Mouse (Mus musculus) embryonic facial prominence, embryonic 13.5 days (tissue): ENCODE data around the gene Il1rapl2. TPM values are rescaled to one million over a fixed set of nuclear protein-coding genes. Genes with fewer than 3 reads are reported as not detected.

Source experiments
- ATAC-seq: fragments of 200-750 bp; cut with Nextera tagmentation; 2 replicates; pipeline ENCODE4 v1.8.0; 2017; ENCODE audit warnings: low read depth; ENCODE audit not compliant: insufficient number of reproducible peaks, insufficient read depth, low FRiP score, low TSS enrichment
- H3K27ac ChIP-seq: fragments of 300-500 bp; sonication (generic); 2 replicates; pipeline ENCODE4 v1.5.1; 2015; ENCODE audit warnings: moderate library complexity, mild to moderate bottlenecking, inconsistent platforms
- H3K27me3 ChIP-seq: fragments of 300-500 bp; sonication (generic); 2 replicates; pipeline ENCODE4 v1.6.1; 2015; ENCODE audit warnings: mild to moderate bottlenecking, inconsistent platforms
- H3K36me3 ChIP-seq: fragments of 300-500 bp; sonication (generic); 2 replicates; pipeline ENCODE4 v1.6.1; 2015; ENCODE audit warnings: mild to moderate bottlenecking, inconsistent platforms
- H3K4me1 ChIP-seq: fragments of 300-500 bp; sonication (generic); 2 replicates; pipeline ENCODE4 v1.6.1; 2015; ENCODE audit warnings: inconsistent platforms
- H3K4me2 ChIP-seq: fragments of 300-500 bp; sonication (generic); 2 replicates; pipeline ENCODE4 v1.6.1; 2015; ENCODE audit warnings: moderate library complexity, mild to moderate bottlenecking, inconsistent platforms
- H3K4me3 ChIP-seq: fragments of 300-500 bp; sonication (generic); 2 replicates; pipeline ENCODE4 v1.5.1; 2015; ENCODE audit warnings: mild to moderate bottlenecking, inconsistent platforms
- H3K9ac ChIP-seq: fragments of 300-500 bp; sonication (generic); 2 replicates; pipeline ENCODE4 v1.6.1; 2015; ENCODE audit warnings: mild to moderate bottlenecking, inconsistent platforms
- H3K9me3 ChIP-seq: fragments of 300-500 bp; sonication (generic); 2 replicates; pipeline ENCODE4 v1.6.1; 2016; ENCODE audit warnings: inconsistent platforms
- WGBS: fragments of 180-500 bp; shearing (Covaris S2); methylation state at CpG from one replicate; pipeline ENCODE4 v1.1.7; 2015; ENCODE audit warnings: mixed read lengths; 5-methylcytosine and 5-hydroxymethylcytosine counted together
- polyA plus RNA-seq: library from polyadenylated mRNA; unstranded; fragments of >200 nt; fragmentation: Nextera tagmentation; extraction: Ambion mirVana; gene quantifications from 2 replicates; pipeline ENCODE4 v1.2.1, GENCODE M21; 2015

The Il1rapl2 gene
- polyA plus RNA-seq, 1 experiment from 2014 or later: 1.1 TPM

- Histone ChIP-seq H3K27me3 (peaks cover 6% of the 10 kb centered on the region; the same call in 1 of the 2 replicates), H3K9ac (no peak overlapping the region), H3K4me2 (no peak overlapping the region), H3K36me3 (no peaks in the 10 kb centered on the region), H3K9me3 (no peaks in the 10 kb centered on the region), H3K27ac (no peak overlapping the region), H3K4me3 (no peak overlapping the region), H3K4me1 (no peaks in the 10 kb centered on the region)
- no peak for ATAC-seq
- WGBS: 55% methylated on average over 3 of the region's 3 CpGs
These were observed 239.1 kb downstream of the Il1rapl2 start for GRCm38 (mm10) chrX:137809526-137809925.

- Histone ChIP-seq H3K4me3 (no peak overlapping the region), H3K36me3 (no peaks in the 10 kb centered on the region), H3K27ac (no peak overlapping the region), H3K4me1 (no peaks in the 10 kb centered on the region), H3K27me3 (0 out of 2 replicates have a peak, but pooled peaks cover 6% of the 10 kb centered on the region), H3K4me2 (no peak overlapping the region), H3K9me3 (no peaks in the 10 kb centered on the region), H3K9ac (no peak overlapping the region)
- WGBS: 74% methylated on average over 1 of the region's 1 CpGs
- no peak for ATAC-seq
These were observed 241.7 kb downstream of the Il1rapl2 start for GRCm38 (mm10) chrX:137812151-137812550.

GRCm38 (mm10) chrX:137848936-137849335 is 278.5 kb downstream of the Il1rapl2 start:
- WGBS: 40% methylated on average over 3 of the region's 3 CpGs
- no peak overlapping the region for H3K9ac ChIP-seq
- no peak overlapping the region for H3K4me2 ChIP-seq
- H3K36me3 ChIP-seq: no peaks in the 10 kb centered on the region
- H3K27me3 ChIP-seq: no peaks in the 10 kb centered on the region
- ATAC-seq: no peak
- no peak overlapping the region for H3K4me3 ChIP-seq
- no peak overlapping the region for H3K27ac ChIP-seq
- no peaks in the 10 kb centered on the region for H3K9me3 ChIP-seq
- no peaks in the 10 kb centered on the region for H3K4me1 ChIP-seq

- no peak overlapping the region for H3K4me2 ChIP-seq
- no peak overlapping the region for H3K9ac ChIP-seq
- no peaks in the 10 kb centered on the region for H3K36me3 ChIP-seq
- no peak for ATAC-seq
- H3K9me3 ChIP-seq: no peaks in the 10 kb centered on the region
- H3K4me3 ChIP-seq: no peak overlapping the region
- H3K27me3 ChIP-seq: peaks cover 5% of the 10 kb centered on the region; the same call in 1 of the 2 replicates
- H3K27ac ChIP-seq: no peak overlapping the region
- no peaks in the 10 kb centered on the region for H3K4me1 ChIP-seq
These were observed 353.1 kb downstream of the Il1rapl2 start for GRCm38 (mm10) chrX:137923490-137923889.

GRCm38 (mm10) chrX:137926835-137927234 is 356.4 kb downstream of the Il1rapl2 start:
- H3K4me1 ChIP-seq: no peaks in the 10 kb centered on the region
- no peaks in the 10 kb centered on the region for H3K36me3 ChIP-seq
- no peak overlapping the region for H3K4me3 ChIP-seq
- no peak overlapping the region for H3K4me2 ChIP-seq
- ATAC-seq: no peak
- no peak overlapping the region for H3K9ac ChIP-seq
- 54% methylated on average over 2 of the region's 2 CpGs for WGBS
- no peaks in the 10 kb centered on the region for H3K9me3 ChIP-seq
- no peak overlapping the region for H3K27ac ChIP-seq
- H3K27me3 ChIP-seq: peaks cover 8% of the 10 kb centered on the region; the same call in 1 of the 2 replicates

GRCm38 (mm10) chrX:137947741-137948140 is 377.3 kb downstream of the Il1rapl2 start:
- ATAC-seq: no peak
- Histone ChIP-seq H3K9me3 (no peaks in the 10 kb centered on the region), H3K4me2 (no peak overlapping the region), H3K4me3 (no peak overlapping the region), H3K27ac (no peak overlapping the region), H3K27me3 (no peaks in the 10 kb centered on the region), H3K4me1 (no peaks in the 10 kb centered on the region), H3K36me3 (no peaks in the 10 kb centered on the region), H3K9ac (no peak overlapping the region)
- WGBS: 83% methylated on average over 1 of the region's 1 CpGs

- 89% methylated on average over 5 of the region's 5 CpGs for WGBS
- no peak for ATAC-seq
- H3K4me1 ChIP-seq: no peaks in the 10 kb centered on the region
These were observed 400.9 kb downstream of the Il1rapl2 start for GRCm38 (mm10) chrX:137971306-137971705.

GRCm38 (mm10) chrX:138043113-138043512 is 472.7 kb downstream of the Il1rapl2 start:
- no peak for ATAC-seq
- no peak overlapping the region for H3K4me3 ChIP-seq
- H3K27ac ChIP-seq: no peak overlapping the region
- no peaks in the 10 kb centered on the region for H3K4me1 ChIP-seq
- H3K27me3 ChIP-seq: peaks cover 11% of the 10 kb centered on the region
- H3K9ac ChIP-seq: no peak overlapping the region
- H3K36me3 ChIP-seq: no peaks in the 10 kb centered on the region
- H3K9me3 ChIP-seq: no peaks in the 10 kb centered on the region
- 88% methylated on average over 3 of the region's 3 CpGs for WGBS
- H3K4me2 ChIP-seq: no peak overlapping the region

More at GRCm38 (mm10) chrX:137971306-137971705, 400.9 kb downstream of the Il1rapl2 start:
- Histone ChIP-seq H3K27ac (no peak overlapping the region), H3K9ac (no peak overlapping the region), H3K36me3 (no peaks in the 10 kb centered on the region), H3K27me3 (no peaks in the 10 kb centered on the region), H3K4me3 (no peak overlapping the region), H3K9me3 (no peaks in the 10 kb centered on the region), H3K4me2 (no peak overlapping the region)

GRCm38 (mm10) chrX:138103954-138104353 is 533.5 kb downstream of the Il1rapl2 start:
- Histone ChIP-seq H3K27me3 (no peaks in the 10 kb centered on the region), H3K27ac (no peak overlapping the region), H3K36me3 (no peaks in the 10 kb centered on the region), H3K4me2 (no peak overlapping the region), H3K4me1 (no peaks in the 10 kb centered on the region), H3K9ac (no peak overlapping the region), H3K9me3 (no peaks in the 10 kb centered on the region), H3K4me3 (no peak overlapping the region)
- WGBS: 51% methylated on average over 6 of the region's 6 CpGs
- ATAC-seq: no peak

GRCm38 (mm10) chrX:138104668-138105067 is 534.3 kb downstream of the Il1rapl2 start:
- WGBS: 54% methylated on average over 3 of the region's 3 CpGs
- ATAC-seq: no peak
- H3K9ac ChIP-seq: no peak overlapping the region

GRCm38 (mm10) chrX:138170146-138170545 is 599.7 kb downstream of the Il1rapl2 start:
- ATAC-seq: no peak
- Histone ChIP-seq H3K27me3 (peaks cover 8% of the 10 kb centered on the region), H3K9ac (no peak overlapping the region), H3K4me1 (no peaks in the 10 kb centered on the region), H3K4me3 (no peak overlapping the region), H3K9me3 (no peaks in the 10 kb centered on the region), H3K36me3 (no peaks in the 10 kb centered on the region), H3K4me2 (no peak overlapping the region), H3K27ac (no peak overlapping the region)
- WGBS: 17% methylated on average over 3 of the region's 3 CpGs

More at GRCm38 (mm10) chrX:138104668-138105067, 534.3 kb downstream of the Il1rapl2 start:
- H3K4me2 ChIP-seq: no peak overlapping the region
- H3K27ac ChIP-seq: no peak overlapping the region
- no peak overlapping the region for H3K4me3 ChIP-seq
- no peaks in the 10 kb centered on the region for H3K27me3 ChIP-seq
- H3K4me1 ChIP-seq: no peaks in the 10 kb centered on the region
- no peaks in the 10 kb centered on the region for H3K36me3 ChIP-seq
- H3K9me3 ChIP-seq: no peaks in the 10 kb centered on the region

GRCm38 (mm10) chrX:138209480-138209879 is 639.1 kb downstream of the Il1rapl2 start, which contains the start of gene Tex13a:
Tex13a (minus strand) TSS chrX:138209580.
- no peaks in the 10 kb centered on the region for H3K36me3 ChIP-seq
- H3K4me2 ChIP-seq: no peak within 1 kb of the TSS
- H3K4me1 ChIP-seq: no peaks in the 10 kb centered on the region
- H3K4me3 ChIP-seq: no peak within 1 kb of the TSS
- H3K9me3 ChIP-seq: no peaks in the 10 kb centered on the region
- H3K27ac ChIP-seq: no peak within 1 kb of the TSS
- H3K27me3 ChIP-seq: peaks cover 11% of the 10 kb centered on the region
- ATAC-seq: no peak
- 78% methylated on average over 3 of the region's 3 CpGs for WGBS
- no peak within 1 kb of the TSS for H3K9ac ChIP-seq
